Mouse (Mus musculus) T-helper 2 cell (primary cell): ENCODE data around the gene Cd46.

Experiments
- in situ Hi-C: fragments of 300-600 bp; cut with MboI, MseI; formaldehyde crosslinking; loops from one replicate; pipeline ENCODE4 v1.15.1; 2025; ENCODE audit warnings: high pct_unique_total_duplicates

Gene Cd46

GRCm38 (mm10) chr1:195018089-195018999 lies 73.7 kb downstream of the Cd46 start:
- in situ Hi-C loops = no loop called here

GRCm38 (mm10) chr1:195017626-195018025 lies 74.4 kb downstream of the Cd46 start:
- in situ Hi-C loops = no loop called here

- in situ Hi-C loops = no loop called here
Measured at GRCm38 (mm10) chr1:195016811-195017501, 75.1 kb downstream of the Cd46 start.

GRCm38 (mm10) chr1:195015281-195015680 lies 76.8 kb downstream of the Cd46 start:
- in situ Hi-C loops = no loop called here

GRCm38 (mm10) chr1:195014201-195014885 lies 77.7 kb downstream of the Cd46 start:
- in situ Hi-C loops = no loop called here

GRCm38 (mm10) chr1:195012531-195012930 lies 79.5 kb downstream of the Cd46 start:
- in situ Hi-C loops = no loop called here

- in situ Hi-C loops = no loop called here
Measured at GRCm38 (mm10) chr1:195006267-195006666, 85.8 kb downstream of the Cd46 start.

GRCm38 (mm10) chr1:195004194-195004593 lies 87.9 kb downstream of the Cd46 start:
- in situ Hi-C loops = no loop called here

- in situ Hi-C loops = no loop called here
Measured at GRCm38 (mm10) chr1:195003328-195003727, 88.7 kb downstream of the Cd46 start.

- in situ Hi-C loops = no loop called here
Measured at GRCm38 (mm10) chr1:194998396-194998795, 93.7 kb downstream of the Cd46 start.

- in situ Hi-C loops = no loop called here
Measured at GRCm38 (mm10) chr1:194995196-194995595, 96.9 kb downstream of the Cd46 start.

- in situ Hi-C loops = no loop called here
Measured at GRCm38 (mm10) chr1:194994262-194994661, 97.8 kb downstream of the Cd46 start.

- in situ Hi-C loops = no loop called here
Measured at GRCm38 (mm10) chr1:194993409-194993988, 98.5 kb downstream of the Cd46 start.

GRCm38 (mm10) chr1:194992589-194993317 lies 99.3 kb downstream of the Cd46 start:
- in situ Hi-C loops = no loop called here

- in situ Hi-C loops = no loop called here
Measured at GRCm38 (mm10) chr1:194991654-194992053, 100.4 kb downstream of the Cd46 start.

GRCm38 (mm10) chr1:194990976-194991375 lies 101.1 kb downstream of the Cd46 start:
- in situ Hi-C loops = no loop called here

GRCm38 (mm10) chr1:194989024-194989423 lies 103.0 kb downstream of the Cd46 start:
- in situ Hi-C loops = no loop called here
